Mouse (Mus musculus) lung, adult 2 months (tissue): ENCODE data around the gene Stambpl1. TPM values are rescaled to one million over a fixed set of nuclear protein-coding genes. Genes with fewer than 3 reads are reported as not detected.

Source experiments
- DNase-seq: peaks from one replicate; pipeline ENCODE4 v3.0.0; 2022
- H3K4me1 ChIP-seq: fragments of 200-500 bp; 2 replicates; pipeline ENCODE4 v1.6.1; 2011; ENCODE audit warnings: low read length; ENCODE audit not compliant: control insufficient read depth, insufficient read depth
- H3K4me3 ChIP-seq: fragments of 200-500 bp; replicated peaks from 2 replicates; pipeline ENCODE3; 2011; ENCODE audit warnings: low read depth, mild to moderate bottlenecking, control low read depth, low read length; ENCODE audit errors: extremely low read depth
- CTCF ChIP-seq: fragments of 200-500 bp; IDR thresholded peaks from 2 replicates; pipeline ENCODE4 v1.5.1; 2011; ENCODE audit warnings: mild to moderate bottlenecking, low read length, control low read depth; ENCODE audit not compliant: insufficient read depth
- POLR2A ChIP-seq: fragments of 200-500 bp; IDR thresholded peaks from 2 replicates; pipeline ENCODE4 v1.6.1; 2011; ENCODE audit warnings: low read depth, mild to moderate bottlenecking, control low read depth, low read length, borderline replicate concordance; ENCODE audit errors: extremely low read depth
- WGBS: fragments of 180-500 bp; shearing (Covaris S2); methylation state at CpG from one replicate; pipeline ENCODE4 v1.1.7; 2018; 5-methylcytosine and 5-hydroxymethylcytosine counted together
- polyA plus RNA-seq: library from polyadenylated mRNA; depleted of rRNA; stranded (reverse); fragments of >200 nt; gene quantifications from 2 replicates; pipeline ENCODE4 v1.2.3, GENCODE M21; 2012; rRNA removed

Stambpl1 gene
- polyA plus RNA-seq, 1 experiment: 7.4 TPM

DNA sequence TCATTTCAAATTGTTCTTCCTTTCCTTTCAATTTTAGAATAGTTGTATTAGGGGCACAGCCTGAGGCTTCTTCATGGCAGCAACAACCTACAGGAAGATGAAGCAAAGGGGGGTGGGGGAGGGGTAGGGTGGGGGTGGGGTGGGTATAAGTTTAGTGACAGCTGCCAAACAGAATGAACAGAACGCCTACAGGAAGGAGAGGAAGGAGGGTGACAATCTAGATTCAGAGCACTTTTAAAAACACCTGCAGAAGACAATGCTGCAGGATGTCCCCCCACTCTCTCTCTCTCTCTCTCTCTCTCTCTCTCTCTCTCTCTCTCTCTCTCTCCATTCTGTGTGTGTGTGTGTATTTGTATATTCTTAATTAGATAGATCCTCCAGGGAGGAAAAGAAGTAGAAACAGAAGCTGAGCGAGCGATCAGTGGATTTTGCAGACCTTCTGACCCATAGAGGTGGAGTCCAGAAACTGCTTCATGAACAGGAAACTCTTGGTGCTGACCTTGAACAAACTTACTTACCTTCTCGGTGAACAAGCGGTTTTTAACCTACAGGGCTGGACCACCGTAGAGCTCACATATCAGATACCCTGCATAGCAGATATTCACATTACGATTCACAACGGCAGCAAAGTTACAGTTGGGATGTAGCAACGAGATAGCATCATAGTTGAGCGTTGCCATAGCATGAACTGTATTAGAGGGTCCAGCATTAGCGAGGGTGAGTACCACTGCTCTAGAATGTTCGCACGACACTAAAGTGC is 95.8 kb downstream of the Stambpl1 start:
- DNase-seq: no peak
- TF ChIP-seq CTCF (no peak), POLR2A (no peak)
- H3K4me1 ChIP-seq: peaks cover 4% of the 10 kb centered on the region
- no peak overlapping the region for H3K4me3 ChIP-seq
- 51% methylated on average over 13 of the region's 13 CpGs for WGBS

GRCm38 (mm10) chr19:34288696-34289095 is 96.7 kb downstream of the Stambpl1 start:
- 94% methylated on average over 1 of the region's 1 CpGs for WGBS
- Histone ChIP-seq H3K4me1 (no peaks in the 10 kb centered on the region; the same call in none of the 2 replicates), H3K4me3 (no peak overlapping the region)
- TF ChIP-seq CTCF: no peak
- no peak for TF ChIP-seq POLR2A
- no peak for DNase-seq

Other genes with a start within 250 kb of the Stambpl1 start
- gene Lipf, start 231.0 kb upstream of the Stambpl1 start, polyA plus RNA-seq: 0.25 and 0.37 TPM in 2 replicates
- 1.7 TPM in 1 of 2 replicates, not detected in the other for gene Lipk, start 183.9 kb upstream of the Stambpl1 start, polyA plus RNA-seq
- not detected in 2 replicates for gene Lipn, start 124.9 kb upstream of the Stambpl1 start, polyA plus RNA-seq
- gene Lipm, start 91.3 kb upstream of the Stambpl1 start, polyA plus RNA-seq: 1.6 TPM in 1 of 2 replicates, not detected in the other
- 1.6 TPM in 1 of 2 replicates, not detected in the other for gene Ankrd22, start 26.2 kb upstream of the Stambpl1 start, polyA plus RNA-seq
- 337 and 584 TPM in 2 replicates for gene Acta2, start 63.4 kb downstream of the Stambpl1 start, polyA plus RNA-seq
- gene Fas, start 98.4 kb downstream of the Stambpl1 start, polyA plus RNA-seq: 9.2 and 10.0 TPM in 2 replicates